Mouse (Mus musculus) bone marrow, adult 2 months (tissue): ENCODE measurements around the gene Fam20b.

Experiments
- CTCF ChIP-seq: fragments of 200-500 bp; IDR thresholded peaks from 2 replicates; pipeline ENCODE4 v1.5.1; 2011; ENCODE audit warnings: low read length, control low read depth; ENCODE audit not compliant: control insufficient read depth, insufficient read depth
- POLR2A ChIP-seq: fragments of 200-500 bp; IDR thresholded peaks from 2 replicates; pipeline ENCODE4 v1.6.1; 2011; ENCODE audit warnings: low read depth, mild to moderate bottlenecking, control low read depth, low read length, borderline replicate concordance; ENCODE audit not compliant: control insufficient read depth

GRCm38 (mm10) chr1:156765311-156765710 lies 46.4 kb upstream of the Fam20b start:
- TF ChIP-seq POLR2A, result no peak
- TF ChIP-seq CTCF, result no peak
